25 mouse cellular contexts compared by ENCODE assay signal in the genomic region with DNA sequence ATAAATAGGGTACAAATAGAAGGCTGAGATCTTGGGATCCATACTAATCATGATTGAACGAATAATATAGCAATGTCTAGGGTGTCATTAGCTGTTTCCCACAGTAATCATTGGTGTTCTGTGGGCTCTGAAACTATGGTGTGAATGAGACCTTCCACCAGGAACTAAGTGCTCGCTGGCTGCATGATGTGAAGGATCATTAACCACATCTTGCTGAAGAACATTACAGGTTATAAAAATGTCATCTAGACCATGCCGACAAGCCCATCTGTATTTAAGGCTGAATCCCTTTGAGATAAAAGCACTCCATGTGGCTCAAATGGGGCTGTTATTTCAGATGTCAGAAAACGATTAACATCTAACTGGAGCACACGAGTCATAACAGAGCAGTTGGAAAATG.
DNase-seq lines count a peak whose midpoint lies in the region; ATAC-seq lines count a peak whose summit lies in the region.
"Had no signal": no experiment of that assay in that cellular context is flagged by ENCODE, and none has a peak within 500 bp of the region (broad histone marks: within the 10 kb centered on the region; RNA-seq: fewer than 3 reads in every experiment).

No protein-coding gene starts in this region.

- no peaks in the 10 kb centered on the region for H3K9me3 ChIP-seq in kidney, embryonic 15.5 days (replicated peaks)
- H3K9me3 ChIP-seq in kidney, embryonic 16.5 days (ENCODE audit: low read length), result no peaks in the 10 kb centered on the region
- no peaks in the 10 kb centered on the region for H3K9me3 ChIP-seq in neural tube, embryonic 14.5 days (ENCODE audit: control insufficient read depth, low read length)
- H3K9me3 ChIP-seq: embryonic facial prominence, embryonic 10.5 days; embryonic facial prominence, embryonic 13.5 days; forebrain, embryonic 12.5 days; forebrain, embryonic 15.5 days; heart, embryonic 12.5 days; heart, embryonic 15.5 days; hindbrain, embryonic 10.5 days; hindbrain, embryonic 15.5 days had no signal

- 17% methylated on average over 5 of the region's 5 CpGs for WGBS in kidney, embryonic 15.5 days
- 15% methylated on average over 5 of the region's 5 CpGs for WGBS in kidney, embryonic 16.5 days
- WGBS in neural tube, embryonic 14.5 days, result 19% methylated on average over 5 of the region's 5 CpGs

- no peak overlapping the region for H3K4me2 ChIP-seq in kidney, embryonic 15.5 days
- no peak overlapping the region for H3K4me2 ChIP-seq in kidney, embryonic 16.5 days (replicated peaks; ENCODE audit: low read depth, low read length)
- no peak overlapping the region for H3K4me2 ChIP-seq in neural tube, embryonic 14.5 days (ENCODE audit: low read depth, low read length)
- H3K4me2 ChIP-seq: embryonic facial prominence, embryonic 13.5 days; forebrain, embryonic 12.5 days; forebrain, embryonic 15.5 days; heart, embryonic 12.5 days; heart, embryonic 15.5 days; hindbrain, embryonic 15.5 days had no signal

- ATAC-seq in kidney, embryonic 15.5 days (replicated peaks; ENCODE audit: low FRiP score), result peak; percentile 54; the same call in 1 of the 2 replicates
- no peak; the same call in 1 of the 2 replicates for ATAC-seq in kidney, embryonic 16.5 days (ENCODE audit: low FRiP score, low TSS enrichment)
- peak; percentile 56; the same call in 1 of the 2 replicates for ATAC-seq in neural tube, embryonic 14.5 days (ENCODE audit: low read depth)
- ATAC-seq: activated CD4-positive, CD25-positive, alpha-beta regulatory T cell, adult 4 months; forebrain, embryonic 15.5 days had no signal

- H3K27me3 ChIP-seq in kidney, embryonic 15.5 days, result no peaks in the 10 kb centered on the region
- no peaks in the 10 kb centered on the region for H3K27me3 ChIP-seq in kidney, embryonic 16.5 days (ENCODE audit: insufficient read depth, low read length)
- no peaks in the 10 kb centered on the region for H3K27me3 ChIP-seq in neural tube, embryonic 14.5 days (ENCODE audit: control insufficient read depth, insufficient read depth, low read length)
- H3K27me3 ChIP-seq: embryonic facial prominence, embryonic 13.5 days; forebrain, embryonic 12.5 days; forebrain, embryonic 15.5 days; heart, embryonic 12.5 days; heart, embryonic 15.5 days; hindbrain, embryonic 15.5 days had no signal

- H3K4me3 ChIP-seq in kidney, embryonic 15.5 days (replicated peaks), result no peak overlapping the region
- no peak overlapping the region for H3K4me3 ChIP-seq in kidney, embryonic 16.5 days (ENCODE audit: low read length)
- H3K4me3 ChIP-seq in neural tube, embryonic 14.5 days (ENCODE audit: low read depth, low read length), result no peak overlapping the region
- H3K4me3 ChIP-seq: embryonic facial prominence, embryonic 10.5 days; embryonic facial prominence, embryonic 13.5 days; erythroblast, embryonic 14.5 days; forebrain, embryonic 12.5 days; forebrain, embryonic 15.5 days; heart, embryonic 12.5 days; heart, embryonic 15.5 days; hindbrain, embryonic 10.5 days; hindbrain, embryonic 15.5 days had no signal

- H3K27ac ChIP-seq in kidney, embryonic 15.5 days, result no peak overlapping the region
- no peak overlapping the region for H3K27ac ChIP-seq in kidney, embryonic 16.5 days (ENCODE audit: low read length)
- no peak overlapping the region for H3K27ac ChIP-seq in neural tube, embryonic 14.5 days (ENCODE audit: low read depth, low read length)
- H3K27ac ChIP-seq: embryonic facial prominence, embryonic 10.5 days; embryonic facial prominence, embryonic 13.5 days; forebrain, embryonic 12.5 days; forebrain, embryonic 15.5 days; heart, embryonic 15.5 days; hindbrain, embryonic 10.5 days; hindbrain, embryonic 15.5 days had no signal

- H3K4me1 ChIP-seq in kidney, embryonic 15.5 days, result no peaks in the 10 kb centered on the region
- H3K4me1 ChIP-seq in kidney, embryonic 16.5 days (ENCODE audit: insufficient read depth, low read length), result no peaks in the 10 kb centered on the region
- no peaks in the 10 kb centered on the region for H3K4me1 ChIP-seq in neural tube, embryonic 14.5 days (ENCODE audit: control insufficient read depth, insufficient read depth, low read length)
- H3K4me1 ChIP-seq: embryonic facial prominence, embryonic 10.5 days; embryonic facial prominence, embryonic 13.5 days; forebrain, embryonic 12.5 days; forebrain, embryonic 15.5 days; heart, embryonic 12.5 days; heart, embryonic 15.5 days; hindbrain, embryonic 10.5 days; hindbrain, embryonic 15.5 days had no signal

- peak; percentile 1 for DNase-seq in embryo, embryonic 11 days
- no peak for DNase-seq in embryo, embryonic 9.5 days (ENCODE audit: extremely low spot score)
- DNase-seq in neural tube, embryonic 10.5 days (ENCODE audit: extremely low spot score, low spot score), result no peak
- DNase-seq: adrenal gland, adult 8-10 months; adrenal gland, postnatal 25 days; cerebellum, adult 18-20 months; cerebellum, adult 9-10 months; cerebellum, postnatal 14 days; gastrocnemius, postnatal 25 days; heart, adult 18-20 months; heart, postnatal 10 days; heart, postnatal 36 days had no signal

- H3K9ac ChIP-seq in kidney, embryonic 15.5 days, result no peak overlapping the region
- no peak overlapping the region for H3K9ac ChIP-seq in kidney, embryonic 16.5 days (replicated peaks; ENCODE audit: low read length)
- no peak overlapping the region for H3K9ac ChIP-seq in neural tube, embryonic 14.5 days (replicated peaks; ENCODE audit: low read depth, low read length)
- H3K9ac ChIP-seq: embryonic facial prominence, embryonic 13.5 days; forebrain, embryonic 12.5 days; forebrain, embryonic 15.5 days; heart, embryonic 12.5 days; heart, embryonic 15.5 days; hindbrain, embryonic 15.5 days had no signal

- H3K36me3 ChIP-seq in kidney, embryonic 15.5 days, result no peaks in the 10 kb centered on the region
- H3K36me3 ChIP-seq in kidney, embryonic 16.5 days (ENCODE audit: insufficient read depth, low read length), result no peaks in the 10 kb centered on the region
- no peaks in the 10 kb centered on the region for H3K36me3 ChIP-seq in neural tube, embryonic 14.5 days (ENCODE audit: control insufficient read depth, insufficient read depth, low read length)
- H3K36me3 ChIP-seq: embryonic facial prominence, embryonic 10.5 days; embryonic facial prominence, embryonic 13.5 days; forebrain, embryonic 12.5 days; forebrain, embryonic 15.5 days; heart, embryonic 12.5 days; heart, embryonic 15.5 days; hindbrain, embryonic 10.5 days; hindbrain, embryonic 15.5 days had no signal
